Mouse (Mus musculus): ENCODE data around the gene Hist2h2ab. TPM values are rescaled to one million over a fixed set of nuclear protein-coding genes. Genes with fewer than 3 reads are reported as not detected.
"Not testable (repeated sequence)": the region's sequence is repeated elsewhere in the genome, so short reads cannot be mapped to it uniquely, and the experiment has no call there.

The Hist2h2ab gene
- polyA plus RNA-seq, 2 experiments: 0.99 to 1.7 TPM

DNA sequence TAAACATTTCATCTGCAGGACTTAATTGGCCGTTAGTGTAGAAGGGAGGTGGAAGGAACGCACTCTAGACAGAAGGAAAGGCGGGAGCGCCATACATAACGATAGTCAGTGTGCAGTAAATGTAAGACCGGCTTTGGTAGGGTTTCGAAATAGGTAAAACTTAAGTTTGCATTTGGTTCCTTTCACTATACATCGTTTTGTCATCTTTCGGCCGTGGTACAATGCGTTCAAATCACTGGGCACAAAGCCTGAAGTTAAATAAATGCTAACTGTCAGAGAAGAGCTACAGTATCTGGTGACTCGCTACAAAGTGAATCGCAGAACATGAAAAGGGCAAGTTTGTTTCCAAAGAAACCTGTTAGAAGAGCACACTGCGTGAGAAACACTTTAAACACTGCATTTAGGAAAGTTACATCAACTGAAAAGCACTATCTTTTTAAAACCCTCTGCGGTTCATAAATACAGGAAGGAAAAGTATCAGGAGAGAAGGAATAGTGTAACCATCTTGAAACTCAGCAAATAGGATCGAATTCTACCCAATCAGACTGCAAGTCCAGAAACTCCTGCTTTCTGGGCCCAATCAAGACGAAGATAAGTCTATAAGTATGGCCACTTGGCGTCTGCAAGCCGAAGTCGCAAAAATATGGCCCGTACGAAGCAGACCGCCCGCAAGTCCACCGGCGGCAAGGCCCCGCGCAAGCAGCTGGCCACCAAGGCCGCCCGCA lies 48.5 kb downstream of the Hist2h2ab start, which contains the start of gene Hist2h3b:
Gene Hist2h3b, plus strand, starts transcription at position 604 of the 725 bp plus-strand sequence.
- Histone ChIP-seq H3K4me3 (replicated peaks; ENCODE audit: low read length) (peak within 1 kb of the TSS; percentile 53), H3K4me2 (replicated peaks; ENCODE audit: low read depth, low read length, severe bottlenecking) (peak within 1 kb of the TSS; percentile 87), H3K4me1 (ENCODE audit: control insufficient read depth, insufficient read depth, low read length) (peaks cover 8% of the 10 kb centered on the region), H3K36me3 (ENCODE audit: control insufficient read depth, insufficient read depth, low read length) (no peaks in the 10 kb centered on the region), H3K27ac (replicated peaks; ENCODE audit: low read depth, low read length) (peak within 1 kb of the TSS; percentile 96), H3K9me3 (ENCODE audit: control insufficient read depth, low read length) (no peaks in the 10 kb centered on the region), H3K27me3 (ENCODE audit: control insufficient read depth, insufficient read depth, low read length) (no peaks in the 10 kb centered on the region), H3K9ac (ENCODE audit: low read depth, low read length, severe bottlenecking) (peak within 1 kb of the TSS; percentile 58)
- peak; percentile 73 for ATAC-seq (ENCODE audit: low FRiP score, low read depth)
- WGBS: 25% methylated on average over 24 of the region's 30 CpGs
- TF ChIP-seq POLR2A (IDR thresholded peaks at IDR 0.05; ENCODE audit: borderline replicate concordance, extremely low read depth, insufficient read depth, insufficient read length): peak; percentile 92; the same call in 1 of the 2 replicates
- peak; percentile 87 for DNase-seq (ENCODE audit: low spot score)

DNA sequence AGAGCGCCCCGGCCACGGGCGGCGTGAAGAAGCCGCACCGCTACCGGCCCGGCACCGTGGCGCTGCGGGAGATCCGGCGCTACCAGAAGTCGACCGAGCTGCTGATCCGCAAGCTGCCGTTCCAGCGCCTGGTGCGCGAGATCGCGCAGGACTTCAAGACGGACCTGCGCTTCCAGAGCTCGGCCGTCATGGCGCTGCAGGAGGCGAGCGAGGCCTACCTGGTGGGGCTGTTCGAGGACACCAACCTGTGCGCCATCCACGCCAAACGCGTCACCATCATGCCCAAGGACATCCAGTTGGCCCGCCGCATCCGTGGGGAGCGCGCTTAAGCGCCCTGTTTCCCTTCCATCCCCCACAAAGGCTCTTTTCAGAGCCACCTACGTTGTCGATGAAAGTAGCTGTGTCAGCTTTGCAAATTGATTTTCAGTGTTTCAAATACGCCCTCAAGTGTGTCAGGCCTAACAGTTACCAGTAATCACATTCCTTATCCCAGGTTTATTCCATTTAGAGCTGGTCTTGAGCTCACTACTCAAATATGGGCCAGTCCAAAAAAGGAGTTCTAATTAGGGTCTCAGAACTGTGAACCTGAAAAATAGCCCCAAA lies 49.2 kb downstream of the Hist2h2ab start:
- Histone ChIP-seq H3K4me2 (replicated peaks; ENCODE audit: low read depth, low read length, severe bottlenecking) (peak overlapping the region; percentile 87), H3K4me3 (replicated peaks; ENCODE audit: low read length) (peak overlapping the region; percentile 48), H3K27ac (replicated peaks; ENCODE audit: low read depth, low read length) (peak overlapping the region; percentile 96), H3K9ac (ENCODE audit: low read depth, low read length, severe bottlenecking) (peak overlapping the region; percentile 58)
- H3K27me3 ChIP-seq (ENCODE audit: control insufficient read depth, insufficient read depth, low read length); H3K9me3 ChIP-seq (ENCODE audit: control insufficient read depth, low read length); H3K36me3 ChIP-seq (ENCODE audit: control insufficient read depth, insufficient read depth, low read length); DNase-seq (ENCODE audit: low spot score); H3K4me1 ChIP-seq (ENCODE audit: control insufficient read depth, insufficient read depth, low read length): not testable (repeated sequence)
- TF ChIP-seq POLR2A (IDR thresholded peaks at IDR 0.05; ENCODE audit: borderline replicate concordance, extremely low read depth, insufficient read depth, insufficient read length): 0 out of 2 replicates have a peak, but pooled peaks have one; percentile 5
- 0% methylated on average over 9 of the region's 44 CpGs for WGBS
- ATAC-seq (ENCODE audit: low FRiP score, low read depth): peak; percentile 20

Small RNA genes lying within 50 kb of the gene (microRNA-seq; reads per million reads assigned to microRNA genes)
- gene Gm44492 (not detected), gene Gm47311 (not detected), gene Gm47313 (not detected)

Other genes starting within 250 kb of the Hist2h2ab start
- gene Plekho1, start 223.9 kb upstream of the Hist2h2ab start, polyA plus RNA-seq (2012; rRNA removed): 115 and 120 TPM in 2 replicates
- gene Plekho1, start 223.9 kb upstream of the Hist2h2ab start, polyA plus RNA-seq (2014; fragmentation: Nextera tagmentation; extraction: Ambion mirVana): 38.0 and 47.8 TPM in 2 replicates
- 13.8 and 16.5 TPM in 2 replicates for gene Vps45, start 161.4 kb upstream of the Hist2h2ab start, polyA plus RNA-seq (2012; rRNA removed)
- gene Vps45, start 161.4 kb upstream of the Hist2h2ab start, polyA plus RNA-seq (2014; fragmentation: Nextera tagmentation; extraction: Ambion mirVana): 26.9 and 27.0 TPM in 2 replicates
- gene Otud7b, start 115.3 kb upstream of the Hist2h2ab start, polyA plus RNA-seq (2012; rRNA removed): 14.0 and 14.3 TPM in 2 replicates
- 20.9 and 24.7 TPM in 2 replicates for gene Otud7b, start 115.3 kb upstream of the Hist2h2ab start, polyA plus RNA-seq (2014; fragmentation: Nextera tagmentation; extraction: Ambion mirVana)
- 42.9 and 44.9 TPM in 2 replicates for gene Mtmr11, start 57.9 kb upstream of the Hist2h2ab start, polyA plus RNA-seq (2012; rRNA removed)
- gene Mtmr11, start 57.9 kb upstream of the Hist2h2ab start, polyA plus RNA-seq (2014; fragmentation: Nextera tagmentation; extraction: Ambion mirVana): 27.5 and 34.1 TPM in 2 replicates
- gene Sf3b4, start 47.5 kb upstream of the Hist2h2ab start, polyA plus RNA-seq (2012; rRNA removed): 126 and 185 TPM in 2 replicates
- 173 and 179 TPM in 2 replicates for gene Sf3b4, start 47.5 kb upstream of the Hist2h2ab start, polyA plus RNA-seq (2014; fragmentation: Nextera tagmentation; extraction: Ambion mirVana)
- gene Sv2a, start 38.7 kb upstream of the Hist2h2ab start, polyA plus RNA-seq (2012; rRNA removed): 13.2 and 13.8 TPM in 2 replicates
- gene Sv2a, start 38.7 kb upstream of the Hist2h2ab start, polyA plus RNA-seq (2014; fragmentation: Nextera tagmentation; extraction: Ambion mirVana): 3.6 and 3.8 TPM in 2 replicates
- 38.8 and 43.9 TPM in 2 replicates for gene Bola1, start 156 bp upstream of the Hist2h2ab start, polyA plus RNA-seq (2012; rRNA removed)
- 47.7 and 60.2 TPM in 2 replicates for gene Bola1, start 156 bp upstream of the Hist2h2ab start, polyA plus RNA-seq (2014; fragmentation: Nextera tagmentation; extraction: Ambion mirVana)
- gene Hist2h2ac, start 1.0 kb downstream of the Hist2h2ab start, polyA plus RNA-seq (2012; rRNA removed): 11.8 and 14.2 TPM in 2 replicates
- 7.0 and 8.9 TPM in 2 replicates for gene Hist2h2ac, start 1.0 kb downstream of the Hist2h2ab start, polyA plus RNA-seq (2014; fragmentation: Nextera tagmentation; extraction: Ambion mirVana)
- 8.5 TPM in 2 replicates for gene Hist2h2be, start 1.3 kb downstream of the Hist2h2ab start, polyA plus RNA-seq (2012; rRNA removed)
- 5.2 and 7.5 TPM in 2 replicates for gene Hist2h2be, start 1.3 kb downstream of the Hist2h2ab start, polyA plus RNA-seq (2014; fragmentation: Nextera tagmentation; extraction: Ambion mirVana)
- 74.4 and 95.3 TPM in 2 replicates for gene Hist2h3c2, start 19.3 kb downstream of the Hist2h2ab start, polyA plus RNA-seq (2012; rRNA removed)
- gene Hist2h3c2, start 19.3 kb downstream of the Hist2h2ab start, polyA plus RNA-seq (2014; fragmentation: Nextera tagmentation; extraction: Ambion mirVana): 8.0 and 9.3 TPM in 2 replicates
- 9.7 and 28.1 TPM in 2 replicates for gene Hist2h2aa2, start 20.4 kb downstream of the Hist2h2ab start, polyA plus RNA-seq (2012; rRNA removed)
- 30.9 and 33.1 TPM in 2 replicates for gene Hist2h2aa2, start 20.4 kb downstream of the Hist2h2ab start, polyA plus RNA-seq (2014; fragmentation: Nextera tagmentation; extraction: Ambion mirVana)
- gene Hist2h2aa1, start 25.6 kb downstream of the Hist2h2ab start, polyA plus RNA-seq (2012; rRNA removed): 44.2 and 73.5 TPM in 2 replicates
- gene Hist2h2aa1, start 25.6 kb downstream of the Hist2h2ab start, polyA plus RNA-seq (2014; fragmentation: Nextera tagmentation; extraction: Ambion mirVana): 18.1 and 21.2 TPM in 2 replicates
- not detected in 2 replicates for gene Hist2h3c1, start 26.8 kb downstream of the Hist2h2ab start, polyA plus RNA-seq (2012; rRNA removed)
- gene Hist2h3c1, start 26.8 kb downstream of the Hist2h2ab start, polyA plus RNA-seq (2014; fragmentation: Nextera tagmentation; extraction: Ambion mirVana): 0.66 and 2.4 TPM in 2 replicates
- 5.9 and 6.4 TPM in 2 replicates for gene Hist2h4, start 43.4 kb downstream of the Hist2h2ab start, polyA plus RNA-seq (2012; rRNA removed)
- gene Hist2h4, start 43.4 kb downstream of the Hist2h2ab start, polyA plus RNA-seq (2014; fragmentation: Nextera tagmentation; extraction: Ambion mirVana): 8.5 and 11.1 TPM in 2 replicates
- gene Hist2h3b, start 48.8 kb downstream of the Hist2h2ab start, polyA plus RNA-seq (2012; rRNA removed): 85.3 and 112 TPM in 2 replicates
- 63.1 and 72.3 TPM in 2 replicates for gene Hist2h3b, start 48.8 kb downstream of the Hist2h2ab start, polyA plus RNA-seq (2014; fragmentation: Nextera tagmentation; extraction: Ambion mirVana)
- 14.3 and 15.4 TPM in 2 replicates for gene Hist2h2bb, start 49.9 kb downstream of the Hist2h2ab start, polyA plus RNA-seq (2012; rRNA removed)
- 15.5 and 16.1 TPM in 2 replicates for gene Hist2h2bb, start 49.9 kb downstream of the Hist2h2ab start, polyA plus RNA-seq (2014; fragmentation: Nextera tagmentation; extraction: Ambion mirVana)
- gene Fcgr1, start 74.1 kb downstream of the Hist2h2ab start, polyA plus RNA-seq (2012; rRNA removed): 2.8 and 3.1 TPM in 2 replicates
- gene Fcgr1, start 74.1 kb downstream of the Hist2h2ab start, polyA plus RNA-seq (2014; fragmentation: Nextera tagmentation; extraction: Ambion mirVana): 3.3 and 3.9 TPM in 2 replicates
- gene BC107364, start 232.4 kb downstream of the Hist2h2ab start, polyA plus RNA-seq (2012; rRNA removed): 0.10 TPM in 1 of 2 replicates, not detected in the other
- gene BC107364, start 232.4 kb downstream of the Hist2h2ab start, polyA plus RNA-seq (2014; fragmentation: Nextera tagmentation; extraction: Ambion mirVana): 0.40 TPM in 1 of 2 replicates, not detected in the other

All from limb, embryonic 14.5 days (tissue).